Mouse (Mus musculus) natural killer cell, adult 2 months (primary cell): ENCODE measurements around the gene 1110059G10Rik.

Experiments used
- DNase-seq, 2 experiments: peaks; one replicate each; pipeline ENCODE4 v3.0.0; 2022; ENCODE audit warnings: low spot score in 2 of 2

Gene 1110059G10Rik

GRCm38 (mm10) chr9:122950643-122951475 is at the start of gene 1110059G10Rik, which contains the start of gene Kif15:
TSS of gene 1110059G10Rik (minus strand) at chr9:122951000.
TSS of gene Kif15 (plus strand) at chr9:122951046.
- DNase-seq, result peak; percentile 93

- DNase-seq, result no peak
Observed at GRCm38 (mm10) chr9:122999193-122999586, 48.4 kb upstream of the 1110059G10Rik start.

GRCm38 (mm10) chr9:122998406-122999192 is 47.8 kb upstream of the 1110059G10Rik start:
- peak in 1 of 2 experiments; percentile 8 for DNase-seq

GRCm38 (mm10) chr9:122928915-122929314 is 21.9 kb downstream of the 1110059G10Rik start:
- DNase-seq, result no peak

- DNase-seq, result peak; percentile 40 to 55
Observed at GRCm38 (mm10) chr9:122922936-122923381, 27.8 kb downstream of the 1110059G10Rik start, which contains the start of gene Zfp105. TSS of gene Zfp105 (plus strand) at chr9:122923072.

- no peak for DNase-seq
Observed at GRCm38 (mm10) chr9:122922436-122922835, 28.4 kb downstream of the 1110059G10Rik start.

GRCm38 (mm10) chr9:122902717-122903535 is 47.9 kb downstream of the 1110059G10Rik start:
- peak; percentile 31 to 34 for DNase-seq

GRCm38 (mm10) chr9:122901047-122901446 is 49.8 kb downstream of the 1110059G10Rik start:
- DNase-seq, result no peak
